Mouse (Mus musculus) frontal cortex, postnatal 14 days (tissue): Measurements from ENCODE around the gene Mok.

Experiments used
- DNase-seq, 2 experiments: peaks; one replicate each; pipeline ENCODE4 v3.0.0; 2022; ENCODE audit warnings: low spot score in 2 of 2

The Mok gene

DNA sequence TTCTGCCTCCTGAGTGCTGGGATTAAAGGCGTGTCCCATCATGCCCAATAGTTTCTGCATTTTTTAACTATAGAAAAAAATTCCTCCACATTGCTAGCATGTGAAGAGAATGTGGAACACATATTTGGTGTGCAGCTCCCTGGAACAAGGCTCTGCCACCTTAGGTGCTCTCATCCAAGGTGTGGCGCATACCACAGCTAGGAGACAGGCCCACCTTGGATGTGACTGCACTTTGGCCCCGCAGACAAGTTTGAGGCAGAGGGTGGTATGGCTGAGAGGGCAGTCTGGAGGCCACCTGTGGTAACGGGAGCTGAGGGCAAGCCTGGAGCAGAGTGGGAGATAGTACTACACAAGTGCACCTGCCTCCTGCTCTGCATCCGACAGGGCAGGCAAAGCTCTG lies 31.9 kb downstream of the Mok start:
- DNase-seq = no peak

DNA sequence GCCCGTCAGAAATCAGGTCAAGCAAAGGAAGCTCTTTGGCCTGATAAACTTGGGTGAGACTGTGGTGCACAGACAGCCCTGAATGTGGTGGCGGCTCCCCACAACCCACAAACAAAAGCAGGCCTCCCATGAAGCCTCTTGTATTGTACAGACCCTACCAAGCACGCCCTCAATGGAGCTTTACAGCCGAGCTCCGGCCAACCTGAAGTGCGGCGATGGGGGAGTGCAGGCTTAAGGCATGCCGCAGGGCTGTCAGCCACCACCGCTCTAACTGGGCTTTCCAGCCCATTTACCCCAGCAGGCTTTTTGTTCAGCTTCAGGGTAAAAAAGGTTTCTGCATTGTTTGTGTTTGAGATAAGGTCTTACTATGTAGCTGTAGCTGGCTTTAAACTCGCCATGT lies 32.3 kb downstream of the Mok start:
- no peak for DNase-seq

DNA sequence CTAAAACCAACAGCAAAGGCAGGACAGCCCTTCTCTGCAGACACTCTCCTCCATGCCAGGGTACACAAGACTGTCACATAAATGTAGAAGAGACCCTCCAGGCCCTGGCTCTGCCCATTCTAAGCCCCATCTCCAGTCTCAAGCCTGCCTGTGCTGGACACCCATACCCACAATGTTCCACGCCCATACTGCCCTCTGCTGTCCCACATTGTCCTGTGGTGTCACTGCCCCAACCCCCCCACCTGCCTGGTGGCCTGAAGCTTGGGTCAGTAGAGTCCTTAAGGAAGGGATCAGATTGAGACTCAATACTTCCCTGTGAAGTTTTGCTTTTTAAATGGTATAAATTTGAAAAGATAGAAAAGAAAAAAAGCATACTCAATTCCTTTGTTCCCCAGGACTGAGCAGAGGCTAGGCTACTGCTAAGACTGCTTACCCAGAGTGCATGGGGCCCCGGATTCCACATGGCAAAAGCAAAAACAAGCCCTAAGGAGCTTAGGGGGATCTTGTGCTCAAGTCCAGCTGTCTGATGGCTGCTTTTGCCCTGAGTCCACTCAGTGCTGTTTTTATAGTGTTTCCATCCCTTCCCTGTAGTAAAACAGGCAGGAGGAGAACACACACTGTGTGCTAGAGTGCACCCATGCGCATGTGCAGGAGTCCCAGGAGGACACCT lies 34.3 kb downstream of the Mok start:
- no peak for DNase-seq

DNA sequence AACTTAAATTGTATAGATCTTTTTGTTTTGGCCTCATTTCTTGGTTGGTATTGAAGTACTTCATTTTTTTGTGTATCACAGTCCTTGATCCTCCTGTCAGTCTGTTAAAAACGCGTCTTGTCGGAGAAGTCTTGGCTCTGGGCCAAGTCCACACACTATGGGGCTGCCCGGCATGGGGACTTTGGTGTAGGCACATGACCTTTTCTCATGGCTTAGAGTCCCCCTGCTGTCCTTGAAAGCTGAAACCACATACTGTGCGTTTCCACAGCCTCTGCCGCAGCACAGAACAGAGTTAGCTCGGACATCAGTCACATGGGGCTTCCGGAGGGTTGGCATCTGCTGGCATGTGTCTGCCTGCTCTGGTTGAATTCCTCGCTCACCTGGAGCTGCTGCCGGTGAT lies 36.5 kb downstream of the Mok start:
- no peak for DNase-seq

DNA sequence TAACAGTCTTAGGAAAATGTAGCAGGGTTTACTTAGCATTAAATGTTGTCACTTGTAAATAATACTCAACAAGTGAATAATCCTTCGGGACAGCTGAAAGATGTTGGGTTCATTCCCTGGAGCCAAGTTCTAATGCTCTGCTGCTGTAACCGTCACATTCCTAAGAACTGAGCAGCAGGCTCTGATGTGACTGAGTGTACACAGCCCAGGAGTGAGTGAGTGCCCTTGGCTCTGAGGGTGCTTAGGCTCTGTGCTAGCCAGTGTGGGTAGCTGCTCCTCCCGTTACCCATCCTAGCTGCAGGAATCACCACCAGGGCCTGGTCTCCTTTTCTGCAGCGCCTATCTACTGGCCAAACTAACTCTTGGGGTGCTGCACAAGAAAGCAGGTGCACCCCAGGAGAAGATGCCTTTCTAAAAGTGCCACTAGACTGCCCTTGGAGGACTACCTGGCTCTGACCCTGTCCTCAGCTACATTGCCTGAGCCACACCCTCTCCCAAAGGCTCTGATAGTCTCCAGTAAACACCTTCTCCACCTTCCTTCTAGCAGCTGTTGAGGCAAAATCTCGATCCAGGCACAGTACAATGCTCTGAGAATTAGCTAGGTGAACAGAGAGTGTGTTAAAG lies 38.0 kb downstream of the Mok start:
- no peak for DNase-seq

DNA sequence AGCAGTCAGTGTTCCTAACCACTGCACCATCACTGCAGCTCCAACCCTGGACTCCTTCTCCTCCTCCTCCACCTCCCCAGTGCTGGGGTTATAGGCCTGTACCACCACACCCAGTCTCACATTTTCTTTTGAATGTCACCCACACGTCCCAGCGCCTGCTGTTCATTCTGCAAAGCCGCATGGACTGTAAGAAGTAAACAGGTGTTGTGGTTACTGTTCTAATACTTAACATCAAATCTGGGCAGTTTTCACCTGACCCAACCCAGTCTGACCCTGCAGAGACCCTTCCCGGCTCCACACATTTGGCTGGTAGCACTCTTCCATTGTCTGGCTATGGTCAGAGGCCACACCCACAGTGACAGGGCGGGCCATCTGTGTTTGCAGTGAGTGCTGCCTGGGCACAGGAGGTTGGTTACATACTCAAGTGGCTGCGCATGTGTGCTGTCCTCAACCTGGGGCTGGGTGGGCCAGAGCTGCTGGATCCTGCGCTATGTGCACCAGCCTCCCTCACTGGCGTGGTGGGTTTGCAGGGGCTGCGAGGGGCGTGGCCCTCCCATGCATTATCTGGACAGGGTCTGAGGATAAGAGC lies 38.8 kb downstream of the Mok start:
- DNase-seq = no peak

DNA sequence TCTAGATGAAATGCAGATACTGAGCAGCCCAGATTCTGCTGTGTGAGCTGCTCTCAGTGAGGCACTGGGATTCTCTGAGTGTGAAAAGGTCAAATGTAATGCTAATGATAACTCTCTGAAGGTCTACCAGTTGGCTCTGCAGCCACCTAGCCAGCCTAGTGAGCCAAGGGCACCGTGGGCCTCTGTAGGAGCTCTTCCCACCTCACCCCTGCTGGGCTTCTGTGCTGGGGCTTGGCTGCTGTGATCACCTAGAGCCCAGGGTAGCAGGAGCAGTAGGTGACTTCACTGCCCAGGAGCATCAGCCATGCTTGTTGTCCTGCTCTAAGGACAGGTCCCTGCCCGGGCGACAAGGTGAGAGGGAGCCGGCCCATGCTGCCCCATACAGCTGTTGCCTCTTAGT lies 41.5 kb downstream of the Mok start:
- DNase-seq = no peak

DNA sequence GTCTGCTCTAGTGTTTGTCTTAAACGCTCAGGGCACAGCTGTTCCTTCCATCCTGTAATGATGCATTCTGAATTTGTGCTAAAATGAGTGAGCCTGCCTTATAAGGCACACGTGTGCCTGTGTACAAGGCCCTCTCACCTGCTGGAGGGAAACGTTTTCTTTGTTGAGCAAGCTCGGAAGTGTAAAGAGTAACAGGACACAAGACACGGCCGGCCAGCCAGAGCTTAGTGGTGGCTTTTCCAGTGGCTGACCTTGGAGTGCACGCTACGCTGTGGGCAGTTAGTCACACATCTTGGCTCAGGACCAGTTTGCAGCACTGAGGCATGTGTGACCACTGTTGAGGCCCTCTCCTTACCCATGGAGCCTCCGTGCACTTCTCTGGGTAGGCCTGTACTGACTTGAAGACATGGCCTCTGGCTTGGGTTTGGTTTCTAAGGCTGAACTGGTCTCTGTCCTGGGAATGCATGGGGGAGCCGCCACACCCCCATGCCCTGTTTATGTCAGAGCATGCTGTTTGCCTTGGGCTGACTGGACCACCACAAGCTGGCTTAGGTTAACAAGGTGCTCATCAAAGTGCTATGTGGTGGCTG lies 42.8 kb downstream of the Mok start:
- no peak for DNase-seq

DNA sequence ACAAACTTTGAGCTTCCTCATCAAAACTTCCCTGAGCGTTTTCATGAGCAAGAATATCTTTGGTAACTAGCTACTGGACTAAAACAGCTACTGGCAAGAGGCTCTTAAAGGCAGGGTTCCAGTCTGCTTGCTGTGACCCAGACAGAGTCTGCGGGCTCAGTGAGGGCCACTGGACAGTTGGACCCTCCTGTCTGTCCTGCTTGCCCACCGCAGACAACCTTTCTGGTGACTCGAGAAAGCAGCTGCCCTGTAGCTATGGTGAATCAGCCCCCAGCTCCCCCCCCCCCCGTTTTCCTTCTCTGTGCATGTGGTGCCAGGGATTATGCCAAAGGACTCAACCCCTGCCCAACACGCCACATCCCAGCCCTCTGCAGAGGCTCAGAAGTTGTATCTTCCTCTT lies 43.5 kb downstream of the Mok start:
- DNase-seq = no peak

DNA sequence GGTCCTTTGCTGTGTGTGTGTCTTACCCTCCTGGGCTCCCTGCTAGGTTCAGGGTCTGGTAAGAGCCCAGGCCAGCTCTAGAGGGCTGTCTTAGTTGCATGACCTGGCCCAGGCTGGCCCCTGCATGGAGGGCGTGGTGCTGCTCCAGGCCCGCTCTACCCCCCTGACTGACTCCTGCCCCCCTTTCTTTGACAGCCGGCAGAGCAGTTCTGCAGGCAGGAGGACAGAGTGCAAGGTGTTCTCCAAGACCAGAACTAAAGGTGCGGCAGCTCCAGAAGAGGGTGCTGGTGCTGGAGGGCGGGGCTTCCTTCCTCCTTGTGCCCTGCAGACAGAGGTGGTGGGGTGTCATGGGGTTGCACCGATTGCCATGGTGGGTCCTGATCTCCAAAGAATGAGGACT lies 44.0 kb downstream of the Mok start:
- no peak for DNase-seq

DNA sequence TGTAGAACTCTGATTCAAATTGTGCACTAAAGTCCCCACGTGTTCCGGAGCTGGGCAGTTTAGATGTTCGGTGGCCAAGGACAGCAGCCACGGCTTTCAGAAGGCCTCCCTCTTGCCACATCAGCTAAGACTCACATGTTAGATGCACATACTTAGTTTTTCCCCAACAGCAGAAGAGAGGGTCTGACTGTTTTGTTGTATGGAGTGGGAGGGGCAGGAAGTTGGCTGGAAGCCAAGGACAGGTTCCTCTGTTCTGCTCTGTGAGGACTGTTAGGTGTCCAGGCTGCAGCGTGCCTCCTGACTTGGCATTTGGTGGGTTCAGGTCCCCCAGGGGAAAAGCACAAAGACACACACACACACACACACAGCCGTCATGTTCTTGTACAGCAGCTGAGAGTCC lies 45.7 kb downstream of the Mok start:
- no peak for DNase-seq

DNA sequence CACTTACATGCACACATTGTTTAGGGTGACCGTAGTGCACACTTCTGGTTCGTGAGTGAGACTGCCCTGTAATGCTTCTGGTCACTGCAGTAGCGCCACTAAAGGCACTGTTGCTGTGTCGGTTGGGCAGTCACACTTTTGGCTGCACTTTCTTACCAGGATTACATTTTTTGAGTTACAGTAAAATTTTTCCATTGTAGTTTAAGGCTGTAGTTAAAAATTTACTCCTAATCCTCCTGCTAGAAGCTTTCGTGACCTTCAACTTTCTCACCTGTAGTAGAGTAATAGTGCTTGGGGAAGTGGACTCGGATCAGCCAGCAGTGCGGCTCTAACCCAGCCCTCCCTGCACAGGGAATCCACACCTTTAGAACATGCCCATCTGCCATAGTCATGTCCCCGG lies 49.7 kb downstream of the Mok start:
- DNase-seq = no peak

DNA sequence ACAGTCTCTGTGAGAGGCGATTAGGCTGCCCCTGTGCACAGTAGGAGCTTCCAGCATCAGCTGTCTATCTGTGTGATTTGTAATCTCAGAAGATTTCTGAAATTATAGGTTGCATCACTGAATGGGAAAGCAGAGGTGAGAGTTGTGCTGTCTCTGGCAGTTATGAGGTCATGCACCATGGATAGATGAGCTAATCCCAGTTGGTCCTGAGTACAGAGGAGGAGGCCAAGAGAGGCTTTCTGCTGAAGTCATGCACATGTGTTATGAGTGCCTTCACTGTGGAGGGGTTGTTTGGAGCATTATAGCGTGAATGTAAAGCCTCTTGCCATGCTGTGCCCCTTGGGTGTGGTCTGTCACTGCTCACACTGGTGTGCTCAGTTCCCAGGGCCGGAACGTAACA lies 50.2 kb downstream of the Mok start:
- DNase-seq = no peak

DNA sequence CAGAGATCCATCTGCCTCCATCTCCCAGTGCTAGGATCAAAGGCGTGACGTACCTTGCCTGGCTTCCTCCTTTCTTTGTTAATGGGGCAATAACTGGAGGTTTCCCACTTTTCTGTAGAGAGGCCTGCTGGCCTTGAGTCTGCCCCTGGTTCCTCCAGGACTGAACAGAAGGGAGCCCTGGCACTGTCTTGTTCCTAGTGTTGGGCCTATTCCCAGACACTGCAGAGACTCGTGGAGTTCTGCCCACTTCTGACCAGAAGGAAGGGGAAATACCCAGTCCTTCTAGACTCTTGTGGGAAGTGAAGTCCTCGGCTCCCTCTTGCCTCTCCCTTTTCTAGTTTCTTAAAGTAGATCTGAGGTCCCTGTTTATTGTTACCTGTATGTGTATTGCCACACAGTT lies 54.5 kb downstream of the Mok start:
- no peak for DNase-seq

DNA sequence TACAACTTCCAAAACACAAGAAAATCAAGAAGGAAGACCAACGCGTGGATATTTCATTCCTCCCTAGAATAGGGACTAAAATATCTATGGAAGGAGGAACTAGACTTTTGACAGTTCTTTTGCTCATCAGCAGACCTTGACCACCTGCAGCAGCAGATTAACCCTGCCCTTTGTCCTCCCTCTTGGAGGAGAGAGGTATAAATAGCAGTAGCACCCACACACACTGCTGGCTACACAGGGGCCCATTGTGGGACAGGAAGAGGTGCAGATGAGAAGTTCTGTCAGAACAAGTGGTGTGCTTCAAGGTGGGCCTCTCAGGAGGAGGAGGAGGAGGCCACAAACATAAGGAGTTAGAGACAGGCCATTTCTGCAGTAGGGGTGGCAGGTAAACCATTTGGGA lies 56.5 kb downstream of the Mok start:
- no peak for DNase-seq

DNA sequence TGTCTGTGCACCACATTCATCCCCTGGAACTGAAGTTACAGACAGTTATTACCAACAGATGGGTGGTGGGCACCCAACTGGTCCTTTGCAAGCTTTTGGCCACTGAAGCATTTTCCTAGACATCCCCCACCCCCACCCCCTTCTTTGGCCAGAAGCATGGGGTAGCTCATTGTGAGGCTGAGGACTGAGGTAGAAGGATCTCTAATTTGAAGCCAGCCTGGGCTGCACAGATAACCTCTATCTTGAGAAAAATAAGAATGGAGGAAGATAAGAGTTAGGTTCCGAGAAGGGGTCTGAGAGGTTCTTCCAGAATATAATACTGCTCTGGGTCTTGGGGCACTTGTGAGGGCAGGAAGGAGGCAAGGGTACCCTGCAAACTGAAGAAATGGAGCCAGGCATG lies 58.5 kb downstream of the Mok start:
- DNase-seq = no peak

DNA sequence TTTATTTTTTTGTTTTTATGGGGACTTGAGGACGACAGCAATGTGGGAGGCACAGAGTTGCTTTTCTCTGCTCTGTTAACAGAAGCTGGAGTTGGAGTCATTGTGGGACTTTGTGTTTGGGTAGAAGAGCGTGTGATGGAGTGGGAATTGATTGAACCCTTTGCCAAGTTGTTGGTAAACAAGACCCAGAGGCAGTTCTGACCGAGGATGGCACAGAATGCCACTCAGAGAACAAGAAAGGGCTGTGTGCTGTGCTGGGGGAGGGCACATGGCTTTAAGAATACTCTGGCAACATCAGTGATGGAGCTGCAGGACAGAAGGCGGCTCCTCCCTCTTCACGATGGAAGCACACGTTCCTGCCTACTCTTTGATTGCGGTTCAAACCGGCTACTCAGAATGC lies 59.6 kb downstream of the Mok start:
- DNase-seq = no peak

DNA sequence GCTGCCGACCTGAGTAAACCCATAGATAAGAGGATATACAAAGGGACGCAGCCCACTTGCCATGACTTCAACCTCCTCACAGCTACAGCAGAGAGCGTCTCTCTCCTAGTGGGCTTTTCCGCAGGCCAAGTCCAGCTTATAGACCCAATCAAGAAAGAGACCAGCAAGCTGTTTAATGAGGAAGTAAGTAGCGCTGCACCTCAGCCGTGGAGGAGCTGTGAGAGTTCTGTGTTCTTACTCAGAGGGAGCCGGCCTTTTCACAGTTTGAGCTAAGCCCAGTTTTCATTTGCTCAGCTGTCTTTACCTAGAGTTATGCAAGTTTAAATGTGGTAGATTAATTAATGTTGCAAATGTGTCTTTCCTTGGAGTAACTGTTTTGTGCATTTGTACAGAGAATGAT lies 61.4 kb downstream of the Mok start:
- no peak for DNase-seq

DNA sequence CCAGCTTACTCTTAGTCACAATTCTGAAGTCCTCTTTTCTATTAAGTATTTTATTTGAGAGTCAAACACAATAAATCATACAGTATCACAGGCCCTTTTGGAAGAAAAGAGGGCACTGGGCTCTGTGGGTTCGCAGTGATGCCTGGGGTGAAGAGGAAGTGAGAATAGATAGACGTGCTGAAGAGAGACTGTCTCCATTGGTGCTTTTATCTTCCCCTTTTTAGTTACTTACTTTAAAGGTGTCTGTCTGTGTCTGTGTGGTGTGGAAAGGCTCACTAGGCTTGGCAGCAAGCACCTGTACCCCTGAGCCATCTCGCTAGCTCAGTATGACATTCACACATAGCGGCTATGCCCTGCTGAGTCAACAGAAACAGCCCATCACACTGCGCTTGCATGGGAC lies 62.9 kb downstream of the Mok start:
- no peak for DNase-seq

DNA sequence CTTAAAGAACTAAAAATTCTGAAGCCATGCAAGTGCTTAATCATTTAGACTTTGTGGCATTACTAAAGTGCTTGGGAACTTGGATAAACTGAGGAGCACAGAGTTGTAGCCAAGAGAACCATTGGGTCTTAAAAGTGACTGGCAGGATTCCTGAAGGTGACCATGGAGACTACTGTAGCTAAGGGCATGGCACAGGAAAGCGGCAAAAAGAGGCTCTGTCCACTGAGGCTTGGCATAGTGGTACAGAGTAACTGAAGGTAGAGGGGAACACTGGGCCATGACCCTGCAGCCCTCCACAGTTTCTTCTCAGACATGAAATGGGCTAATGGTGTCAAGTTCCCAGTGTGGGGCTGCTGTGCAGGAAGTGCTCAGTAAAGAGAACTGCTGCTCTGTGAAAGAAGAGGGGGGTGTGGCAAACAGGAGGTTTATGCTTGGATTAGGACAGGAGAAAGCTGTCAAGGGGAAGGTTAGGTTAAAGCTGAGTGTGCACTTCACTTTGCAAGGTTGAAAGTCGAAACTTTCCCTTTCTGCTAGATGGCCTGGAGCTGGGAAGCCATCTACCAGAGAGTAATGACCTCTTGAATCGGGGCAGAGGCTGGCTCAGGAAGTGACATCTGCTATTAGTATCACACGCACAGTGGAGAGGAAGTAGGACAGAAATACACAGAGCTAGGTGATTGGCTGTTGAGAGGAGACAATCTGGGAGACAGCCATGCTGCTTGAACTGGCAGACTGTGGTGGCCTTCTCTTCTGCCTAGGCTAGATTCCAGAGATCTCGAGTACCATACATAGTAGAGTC lies 64.9 kb downstream of the Mok start:
- no peak for DNase-seq

DNA sequence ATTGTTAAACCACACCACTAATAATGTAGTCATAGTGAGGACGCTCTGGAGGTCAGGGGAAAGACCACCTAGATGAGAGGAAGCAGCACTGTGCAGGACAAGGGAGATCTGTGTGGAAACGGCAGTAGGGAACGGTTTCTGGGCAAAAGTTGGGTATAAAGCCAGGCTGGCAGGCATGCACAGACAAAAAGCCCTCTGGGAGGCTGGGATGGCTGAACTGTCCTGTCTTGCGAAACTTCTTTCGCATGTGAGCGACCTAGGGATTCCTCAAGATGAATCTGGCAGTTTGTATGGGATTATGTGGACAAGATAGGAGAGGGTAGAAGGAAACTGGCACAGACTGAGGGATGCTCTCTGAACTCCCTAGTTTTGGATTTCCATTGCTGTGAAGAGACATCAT lies 68.8 kb downstream of the Mok start:
- no peak for DNase-seq

DNA sequence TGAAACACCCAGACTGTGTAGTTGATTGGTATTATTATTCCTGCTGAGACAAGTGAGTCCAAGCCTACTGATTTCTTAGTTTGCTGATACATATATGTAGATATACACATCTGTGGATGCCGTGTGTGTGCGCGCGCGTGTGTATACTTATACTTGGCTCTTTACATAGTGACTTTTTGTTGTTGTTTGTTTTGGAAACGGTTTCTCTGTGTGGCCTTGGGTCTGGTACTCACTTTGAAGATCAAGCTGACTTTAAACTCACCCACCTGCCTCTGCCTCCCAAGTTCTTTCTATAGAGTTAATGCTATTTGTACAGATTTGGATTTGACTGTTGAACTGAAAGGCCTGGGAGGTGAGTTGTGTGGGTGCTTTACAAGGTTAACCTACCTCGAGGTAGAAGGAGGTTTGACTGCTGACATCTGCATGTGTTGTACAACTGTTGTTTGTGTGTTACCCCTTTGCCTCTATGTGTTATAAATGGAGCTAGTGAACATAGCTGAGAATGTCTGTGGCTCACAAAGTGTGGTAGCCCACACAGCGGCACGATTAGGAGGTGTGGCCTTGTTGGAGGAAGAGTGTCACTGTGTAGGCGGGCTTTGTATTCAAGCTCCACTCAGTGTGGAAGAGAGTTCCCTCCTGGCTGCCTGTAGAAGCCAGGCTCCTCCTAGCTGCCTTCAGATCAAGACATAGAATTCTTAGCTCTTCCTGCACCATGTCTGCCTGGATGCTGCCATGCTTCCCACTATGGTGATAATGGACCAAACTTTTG lies 70.1 kb downstream of the Mok start:
- no peak for DNase-seq
